Mouse (Mus musculus): Measurements from ENCODE around the gene Chd2. TPM values are rescaled to one million over a fixed set of nuclear protein-coding genes. Genes with fewer than 3 reads are reported as not detected.

The Chd2 gene
- polyA plus RNA-seq, 1 experiment from 2014 or later, result 40.2 TPM

- Histone ChIP-seq H3K36me3 (ENCODE audit: control insufficient read depth, insufficient read depth, low read length) (peaks cover 40% of the 10 kb centered on the region), H3K4me2 (ENCODE audit: low read length) (peak overlapping the region; percentile 50), H3K27me3 (replicated peaks; ENCODE audit: control insufficient read depth, insufficient read depth, low read length) (no peaks in the 10 kb centered on the region), H3K9ac (ENCODE audit: low read length) (no peak overlapping the region), H3K4me3 (ENCODE audit: low read depth, low read length) (no peak overlapping the region), H3K9me3 (replicated peaks; ENCODE audit: control insufficient read depth, low read length) (no peaks in the 10 kb centered on the region), H3K4me1 (ENCODE audit: control insufficient read depth, insufficient read depth, low read length) (peaks cover 19% of the 10 kb centered on the region), H3K27ac (ENCODE audit: low read depth, low read length) (no peak overlapping the region)
- DNase-seq (ENCODE audit: low spot score), result no peak
- ATAC-seq, result no peak
Measured at GRCm38 (mm10) chr7:73551370-73551769, 9.7 kb upstream of the Chd2 start.

DNA sequence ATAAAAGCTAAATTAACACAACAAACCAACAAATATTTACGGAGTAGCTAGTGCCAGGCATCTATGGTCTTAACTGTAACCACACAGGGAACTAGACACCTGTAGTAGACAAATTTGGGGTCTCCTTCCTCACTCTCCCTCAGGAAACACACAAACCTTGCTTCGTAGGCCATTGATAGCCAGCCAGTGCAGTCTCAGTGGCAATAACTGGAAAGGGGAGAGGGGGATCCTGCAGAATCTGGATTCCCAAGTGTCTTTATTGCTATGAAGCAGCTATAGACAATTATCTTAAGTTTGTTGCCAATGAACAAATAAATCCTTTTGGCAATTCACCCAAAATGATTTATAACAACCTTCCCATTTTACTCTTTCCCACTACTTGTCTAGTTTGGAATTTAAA, 6.4 kb upstream of the Chd2 start:
- H3K4me3 ChIP-seq (ENCODE audit: low read depth, low read length), result no peak overlapping the region
- H3K27me3 ChIP-seq (replicated peaks; ENCODE audit: control insufficient read depth, insufficient read depth, low read length), result no peaks in the 10 kb centered on the region
- no peaks in the 10 kb centered on the region for H3K9me3 ChIP-seq (replicated peaks; ENCODE audit: control insufficient read depth, low read length)
- ATAC-seq (no peak), DNase-seq (ENCODE audit: low spot score) (peak; percentile 1)
- peaks cover 44% of the 10 kb centered on the region for H3K36me3 ChIP-seq (ENCODE audit: control insufficient read depth, insufficient read depth, low read length)
- WGBS, result 81% methylated on average over 2 of the region's 2 CpGs
- H3K9ac ChIP-seq (ENCODE audit: low read length), result no peak overlapping the region
- no peak overlapping the region for H3K4me2 ChIP-seq (ENCODE audit: low read length)
- H3K4me1 ChIP-seq (ENCODE audit: control insufficient read depth, insufficient read depth, low read length), result peaks cover 21% of the 10 kb centered on the region
- H3K27ac ChIP-seq (ENCODE audit: low read depth, low read length), result no peak overlapping the region

DNA sequence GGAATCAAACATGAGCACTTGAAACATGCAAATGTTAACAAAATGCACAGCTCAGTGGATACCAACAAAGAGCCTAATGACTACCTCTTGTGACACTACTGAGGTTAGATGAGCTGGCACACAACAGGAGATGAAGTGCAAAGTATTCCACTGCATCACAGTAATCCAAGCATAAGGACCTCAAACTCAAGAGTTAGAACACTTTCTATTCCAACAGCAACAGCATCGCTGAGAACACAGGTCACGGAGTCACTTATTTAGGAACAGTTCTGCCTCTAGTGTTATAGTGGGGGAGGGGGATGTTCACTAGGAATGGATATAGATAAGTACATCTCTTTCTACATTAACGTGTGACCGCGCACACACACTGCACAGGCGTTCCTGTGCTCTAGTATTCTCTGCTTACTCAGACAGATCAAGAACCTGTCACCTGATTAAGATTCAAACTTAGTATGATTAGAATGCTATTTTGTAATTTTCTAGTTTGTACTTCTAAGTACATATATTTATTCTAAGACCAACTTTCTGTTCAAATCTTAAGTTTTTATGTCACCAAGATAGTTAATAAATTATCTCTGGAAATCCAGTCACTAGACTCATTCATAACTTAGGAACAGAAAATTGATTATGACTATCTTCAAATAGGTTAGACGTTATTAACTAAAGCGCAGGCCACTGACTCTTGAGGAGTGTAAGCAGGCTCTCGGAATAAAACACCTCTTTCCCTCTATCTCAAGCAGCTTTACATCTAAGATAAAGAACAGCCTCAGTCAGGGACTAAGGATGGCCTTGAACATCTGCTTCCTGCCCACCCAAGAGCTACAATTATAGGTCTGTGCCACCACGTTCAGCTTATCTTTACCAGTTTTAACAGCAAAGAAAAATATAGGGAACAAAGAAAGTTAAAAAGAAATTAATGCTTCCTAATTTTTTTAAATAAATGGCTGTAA, 5.2 kb upstream of the Chd2 start:
- H3K4me3 ChIP-seq (ENCODE audit: low read depth, low read length), result no peak overlapping the region
- peaks cover 34% of the 10 kb centered on the region for H3K36me3 ChIP-seq (ENCODE audit: control insufficient read depth, insufficient read depth, low read length)
- H3K9ac ChIP-seq (ENCODE audit: low read length), result no peak overlapping the region
- peaks cover 12% of the 10 kb centered on the region for H3K4me1 ChIP-seq (ENCODE audit: control insufficient read depth, insufficient read depth, low read length)
- H3K4me2 ChIP-seq (ENCODE audit: low read length), result peak overlapping the region; percentile 28
- 69% methylated on average over 10 of the region's 10 CpGs for WGBS
- no peaks in the 10 kb centered on the region for H3K27me3 ChIP-seq (replicated peaks; ENCODE audit: control insufficient read depth, insufficient read depth, low read length)
- ATAC-seq (no peak), DNase-seq (ENCODE audit: low spot score) (peak; percentile 33)
- H3K27ac ChIP-seq (ENCODE audit: low read depth, low read length), result no peak overlapping the region
- H3K9me3 ChIP-seq (replicated peaks; ENCODE audit: control insufficient read depth, low read length), result no peaks in the 10 kb centered on the region

DNA sequence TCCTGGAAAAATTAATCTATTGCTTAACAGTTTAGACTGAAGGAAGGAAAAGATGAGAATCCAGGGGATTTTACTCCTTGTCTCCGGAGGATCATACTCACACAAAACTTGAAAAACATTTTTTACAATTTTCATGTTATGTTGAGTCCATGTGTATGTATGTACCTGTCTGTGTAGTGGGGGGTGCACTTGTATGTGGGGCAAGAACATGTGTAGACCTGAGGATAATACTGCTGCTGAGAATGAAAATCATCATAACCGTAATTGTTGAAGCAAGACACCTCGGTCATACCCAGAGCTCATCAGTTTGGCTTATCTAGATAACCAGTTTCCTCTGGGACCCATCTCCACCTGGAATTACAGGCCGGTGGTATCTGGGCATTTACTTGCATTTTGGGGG, 3.4 kb upstream of the Chd2 start:
- H3K4me2 ChIP-seq (ENCODE audit: low read length), result no peak overlapping the region
- H3K9ac ChIP-seq (ENCODE audit: low read length), result no peak overlapping the region
- no peaks in the 10 kb centered on the region for H3K27me3 ChIP-seq (replicated peaks; ENCODE audit: control insufficient read depth, insufficient read depth, low read length)
- peaks cover 27% of the 10 kb centered on the region for H3K36me3 ChIP-seq (ENCODE audit: control insufficient read depth, insufficient read depth, low read length)
- H3K4me3 ChIP-seq (ENCODE audit: low read depth, low read length), result no peak overlapping the region
- ATAC-seq, result no peak
- 92% methylated on average over 4 of the region's 4 CpGs for WGBS
- no peak for DNase-seq (ENCODE audit: low spot score)
- no peaks in the 10 kb centered on the region for H3K9me3 ChIP-seq (replicated peaks; ENCODE audit: control insufficient read depth, low read length)
- H3K4me1 ChIP-seq (ENCODE audit: control insufficient read depth, insufficient read depth, low read length), result peaks cover 12% of the 10 kb centered on the region
- H3K27ac ChIP-seq (ENCODE audit: low read depth, low read length), result no peak overlapping the region

GRCm38 (mm10) chr7:73542131-73542853, 662 bp upstream of the Chd2 start:
- no peak for DNase-seq (ENCODE audit: low spot score)
- peaks cover 12% of the 10 kb centered on the region for H3K36me3 ChIP-seq (ENCODE audit: control insufficient read depth, insufficient read depth, low read length)
- no peaks in the 10 kb centered on the region for H3K9me3 ChIP-seq (replicated peaks; ENCODE audit: control insufficient read depth, low read length)
- peak overlapping the region; percentile 97 for H3K27ac ChIP-seq (ENCODE audit: low read depth, low read length)
- peak overlapping the region; percentile 81 for H3K4me2 ChIP-seq (ENCODE audit: low read length)
- peaks cover 12% of the 10 kb centered on the region for H3K4me1 ChIP-seq (ENCODE audit: control insufficient read depth, insufficient read depth, low read length)
- H3K4me3 ChIP-seq (ENCODE audit: low read depth, low read length), result peak overlapping the region; percentile 55
- ATAC-seq, result no peak
- WGBS, result 60% methylated on average over 7 of the region's 7 CpGs
- H3K27me3 ChIP-seq (replicated peaks; ENCODE audit: control insufficient read depth, insufficient read depth, low read length), result no peaks in the 10 kb centered on the region
- H3K9ac ChIP-seq (ENCODE audit: low read length), result no peak overlapping the region

- peak overlapping the region; percentile 88 for H3K9ac ChIP-seq (ENCODE audit: low read length)
- H3K9me3 ChIP-seq (replicated peaks; ENCODE audit: control insufficient read depth, low read length), result no peaks in the 10 kb centered on the region
- no peak for ATAC-seq
- peak overlapping the region; percentile 97 for H3K27ac ChIP-seq (ENCODE audit: low read depth, low read length)
- peak overlapping the region; percentile 55 for H3K4me3 ChIP-seq (ENCODE audit: low read depth, low read length)
- no peaks in the 10 kb centered on the region for H3K27me3 ChIP-seq (replicated peaks; ENCODE audit: control insufficient read depth, insufficient read depth, low read length)
- H3K4me1 ChIP-seq (ENCODE audit: control insufficient read depth, insufficient read depth, low read length), result peaks cover 13% of the 10 kb centered on the region; the same call in 1 of the 2 replicates
- 0% methylated on average over 4 of the region's 4 CpGs for WGBS
- no peak for DNase-seq (ENCODE audit: low spot score)
- peak overlapping the region; percentile 81 for H3K4me2 ChIP-seq (ENCODE audit: low read length)
- H3K36me3 ChIP-seq (ENCODE audit: control insufficient read depth, insufficient read depth, low read length), result peaks cover 4% of the 10 kb centered on the region
Measured at GRCm38 (mm10) chr7:73541079-73541390, 595 bp downstream of the Chd2 start.

DNA sequence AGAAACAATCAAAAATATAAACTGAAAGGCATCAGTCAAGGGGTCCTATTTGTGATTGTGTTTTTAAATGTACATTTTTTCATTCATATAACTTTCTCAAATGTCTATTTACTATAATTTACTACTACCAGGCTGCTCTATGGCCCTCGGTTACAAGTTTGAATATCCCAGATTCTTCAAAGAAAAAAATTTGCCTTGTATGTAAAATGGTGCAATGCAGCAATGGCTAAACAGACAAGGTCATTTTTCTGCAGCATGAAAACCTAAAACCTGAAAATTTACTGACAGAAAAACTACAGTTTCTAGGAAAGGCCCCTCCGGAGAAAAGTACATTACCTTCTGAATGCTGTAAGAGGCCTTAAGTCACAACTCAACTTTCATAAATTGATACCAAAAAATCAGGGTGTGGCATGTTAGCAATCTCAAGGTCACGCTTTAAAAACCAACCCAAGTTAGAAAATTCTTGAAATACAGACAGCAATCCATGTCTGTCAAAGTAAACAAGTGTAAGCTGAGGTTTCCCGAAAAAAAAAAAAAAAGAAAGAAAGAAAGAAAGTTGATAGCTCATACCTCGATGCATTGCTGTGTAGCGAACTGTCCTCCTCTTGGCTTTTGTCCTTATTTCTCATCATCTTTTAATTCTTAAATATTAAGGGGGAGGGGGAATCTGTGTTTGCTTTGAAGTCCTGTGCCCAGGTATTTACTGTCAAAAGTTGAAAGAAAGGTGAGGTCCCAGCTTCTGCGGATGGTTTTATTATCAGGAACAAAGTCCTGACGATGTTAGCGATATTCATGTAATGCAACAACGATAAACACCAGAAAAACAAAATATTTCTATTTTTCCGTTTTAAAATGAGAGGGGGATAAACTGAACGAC, 1.2 kb downstream of the Chd2 start:
- peak overlapping the region; percentile 81 for H3K4me2 ChIP-seq (ENCODE audit: low read length)
- H3K36me3 ChIP-seq (ENCODE audit: control insufficient read depth, insufficient read depth, low read length), result peaks cover 4% of the 10 kb centered on the region
- DNase-seq (ENCODE audit: low spot score), result no peak
- no peaks in the 10 kb centered on the region for H3K27me3 ChIP-seq (replicated peaks; ENCODE audit: control insufficient read depth, insufficient read depth, low read length)
- peak overlapping the region; percentile 67 for H3K27ac ChIP-seq (ENCODE audit: low read depth, low read length)
- peak overlapping the region; percentile 88 for H3K9ac ChIP-seq (ENCODE audit: low read length)
- H3K4me1 ChIP-seq (ENCODE audit: control insufficient read depth, insufficient read depth, low read length), result peaks cover 19% of the 10 kb centered on the region; the same call in 1 of the 2 replicates
- H3K4me3 ChIP-seq (ENCODE audit: low read depth, low read length), result peak overlapping the region; percentile 55
- no peaks in the 10 kb centered on the region for H3K9me3 ChIP-seq (replicated peaks; ENCODE audit: control insufficient read depth, low read length)
- under 1% methylated on average over 12 of the region's 12 CpGs for WGBS
- ATAC-seq, result no peak

GRCm38 (mm10) chr7:73539116-73539682, 2.4 kb downstream of the Chd2 start:
- H3K4me2 ChIP-seq (ENCODE audit: low read length), result peak overlapping the region; percentile 63
- peaks cover 4% of the 10 kb centered on the region; the same call in 1 of the 2 replicates for H3K36me3 ChIP-seq (ENCODE audit: control insufficient read depth, insufficient read depth, low read length)
- H3K4me1 ChIP-seq (ENCODE audit: control insufficient read depth, insufficient read depth, low read length), result peaks cover 20% of the 10 kb centered on the region
- no peaks in the 10 kb centered on the region for H3K27me3 ChIP-seq (replicated peaks; ENCODE audit: control insufficient read depth, insufficient read depth, low read length)
- peak overlapping the region; percentile 43 for H3K4me3 ChIP-seq (ENCODE audit: low read depth, low read length)
- 20% methylated on average over 2 of the region's 2 CpGs for WGBS
- ATAC-seq (no peak), DNase-seq (ENCODE audit: low spot score) (peak; percentile 72)
- H3K9ac ChIP-seq (ENCODE audit: low read length), result peak overlapping the region; percentile 59
- no peaks in the 10 kb centered on the region for H3K9me3 ChIP-seq (replicated peaks; ENCODE audit: control insufficient read depth, low read length)
- H3K27ac ChIP-seq (ENCODE audit: low read depth, low read length), result 0 out of 2 replicates have a peak overlapping the region, but pooled peaks have one; percentile 44
